Mouse (Mus musculus): ENCODE measurements around the gene Tbxa2r. TPM values are rescaled to one million over a fixed set of nuclear protein-coding genes. Genes with fewer than 3 reads are reported as not detected.
A peak's percentile ranks its signal among the peaks of the same experiment; 100 is the strongest.

The Tbxa2r gene
- polyA plus RNA-seq, 1 experiment from 2014 or later, result 13.6 TPM

DNA sequence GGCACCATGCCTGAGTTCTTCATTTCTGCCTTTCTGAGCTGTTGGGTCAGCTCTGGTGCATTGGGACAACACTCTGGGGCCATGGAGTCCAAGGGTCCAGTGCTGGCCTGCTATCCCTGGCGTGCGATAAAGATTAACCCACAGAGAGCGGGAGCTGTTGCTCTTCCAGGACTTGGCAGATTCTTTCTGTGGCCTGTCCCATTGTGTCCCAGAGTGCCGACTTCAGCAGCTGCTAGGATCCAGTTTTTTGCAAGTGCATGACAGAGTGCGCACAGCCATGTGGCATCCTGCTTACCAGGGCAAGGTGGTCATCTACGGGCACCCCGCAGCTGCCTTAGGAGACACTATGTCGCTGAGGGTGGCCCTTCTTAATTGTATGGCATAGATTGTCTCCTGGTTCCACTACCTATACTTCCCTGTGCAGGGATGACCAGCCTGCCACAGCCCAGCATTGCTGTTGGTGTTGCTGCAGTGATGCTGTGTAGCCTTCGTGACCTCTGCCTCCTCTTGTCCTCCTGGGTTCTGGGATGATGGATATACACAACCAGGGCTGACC lies 28.1 kb upstream of the Tbxa2r start:
- Histone ChIP-seq H3K4me2 (no peak overlapping the region), H3K4me1 (peaks cover 89% of the 10 kb centered on the region), H3K9me3 (no peaks in the 10 kb centered on the region), H3K36me3 (peaks cover 5% of the 10 kb centered on the region; the same call in 1 of the 2 replicates), H3K27ac (replicated peaks) (0 out of 2 replicates have a peak overlapping the region, but pooled peaks have one; percentile 17), H3K27me3 (replicated peaks) (no peaks in the 10 kb centered on the region), H3K9ac (peak overlapping the region; percentile 64), H3K4me3 (no peak overlapping the region)
- 67% methylated on average over 9 of the region's 9 CpGs for WGBS
- no peak for ATAC-seq (ENCODE audit: extremely low read depth, insufficient number of reproducible peaks, low FRiP score, low TSS enrichment)

DNA sequence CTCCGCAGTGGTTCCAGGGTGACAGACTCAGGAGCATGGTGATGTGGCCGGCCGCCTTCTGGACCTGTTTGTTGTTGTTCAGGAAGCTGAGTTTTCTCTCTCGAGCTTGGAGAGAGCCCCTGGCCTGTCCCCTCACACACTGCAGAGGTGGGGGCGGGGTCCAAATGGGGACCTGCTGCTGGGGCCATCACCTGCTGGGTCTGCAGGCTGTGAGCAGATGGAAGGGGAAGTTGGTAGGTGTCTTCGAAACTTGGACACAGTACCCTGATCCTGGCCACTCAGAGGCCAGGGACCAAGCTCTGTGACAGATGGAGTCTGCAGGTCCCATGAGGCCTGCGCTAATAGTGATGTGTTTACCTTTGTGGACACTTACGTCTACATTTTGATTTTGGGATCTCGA lies 27.2 kb upstream of the Tbxa2r start:
- Histone ChIP-seq H3K9me3 (no peaks in the 10 kb centered on the region), H3K4me3 (no peak overlapping the region), H3K4me2 (no peak overlapping the region), H3K27ac (replicated peaks) (peak overlapping the region; percentile 17; the same call in 1 of the 2 replicates), H3K27me3 (replicated peaks) (no peaks in the 10 kb centered on the region), H3K4me1 (peaks cover 82% of the 10 kb centered on the region), H3K36me3 (peaks cover 14% of the 10 kb centered on the region), H3K9ac (peak overlapping the region; percentile 64; the same call in 1 of the 2 replicates)
- 80% methylated on average over 9 of the region's 9 CpGs for WGBS
- ATAC-seq (ENCODE audit: extremely low read depth, insufficient number of reproducible peaks, low FRiP score, low TSS enrichment), result no peak

DNA sequence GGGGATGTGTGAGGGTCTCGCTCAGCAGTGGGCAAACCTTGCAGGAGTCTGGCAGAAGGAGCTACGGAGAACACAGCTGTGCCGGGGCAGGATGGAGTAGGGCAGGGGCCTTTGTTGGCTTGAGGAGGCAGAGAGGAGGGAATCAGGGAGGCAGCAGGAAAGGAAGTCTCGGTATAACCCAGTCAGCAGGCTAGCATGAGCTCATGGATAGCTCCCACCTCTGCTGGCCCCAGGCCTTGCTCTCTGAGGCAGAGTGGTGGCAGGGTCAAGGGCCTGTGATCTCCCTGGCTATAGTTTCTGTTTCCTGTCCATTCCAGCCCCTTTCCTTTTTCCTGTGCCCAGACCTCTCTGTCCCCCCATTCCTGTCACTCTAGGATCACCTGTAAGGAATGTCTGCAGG lies 26.2 kb upstream of the Tbxa2r start:
- Histone ChIP-seq H3K4me3 (peak overlapping the region; percentile 22), H3K4me1 (peaks cover 79% of the 10 kb centered on the region), H3K27me3 (replicated peaks) (no peaks in the 10 kb centered on the region), H3K36me3 (peaks cover 18% of the 10 kb centered on the region), H3K27ac (replicated peaks) (peak overlapping the region; percentile 70), H3K9me3 (no peaks in the 10 kb centered on the region), H3K9ac (peak overlapping the region; percentile 70), H3K4me2 (peak overlapping the region; percentile 49)
- no peak for ATAC-seq (ENCODE audit: extremely low read depth, insufficient number of reproducible peaks, low FRiP score, low TSS enrichment)
- WGBS, result 54% methylated on average over 4 of the region's 4 CpGs

- Histone ChIP-seq H3K4me3 (peak overlapping the region; percentile 22), H3K27me3 (replicated peaks) (no peaks in the 10 kb centered on the region), H3K4me1 (peaks cover 74% of the 10 kb centered on the region), H3K9ac (peak overlapping the region; percentile 70), H3K9me3 (no peaks in the 10 kb centered on the region), H3K4me2 (peak overlapping the region; percentile 49), H3K36me3 (peaks cover 23% of the 10 kb centered on the region), H3K27ac (replicated peaks) (peak overlapping the region; percentile 70)
- WGBS, result 14% methylated on average over 14 of the region's 14 CpGs
- no peak for ATAC-seq (ENCODE audit: extremely low read depth, insufficient number of reproducible peaks, low FRiP score, low TSS enrichment)
Observed at GRCm38 (mm10) chr10:81302781-81303218, 25.7 kb upstream of the Tbxa2r start.

GRCm38 (mm10) chr10:81303258-81303657 lies 25.3 kb upstream of the Tbxa2r start:
- Histone ChIP-seq H3K27me3 (replicated peaks) (no peaks in the 10 kb centered on the region), H3K4me3 (peak overlapping the region; percentile 22), H3K36me3 (peaks cover 28% of the 10 kb centered on the region), H3K4me2 (peak overlapping the region; percentile 49), H3K4me1 (peaks cover 70% of the 10 kb centered on the region), H3K9ac (peak overlapping the region; percentile 70), H3K27ac (replicated peaks) (peak overlapping the region; percentile 70), H3K9me3 (no peaks in the 10 kb centered on the region)
- WGBS, result 54% methylated on average over 10 of the region's 10 CpGs
- no peak for ATAC-seq (ENCODE audit: extremely low read depth, insufficient number of reproducible peaks, low FRiP score, low TSS enrichment)

- Histone ChIP-seq H3K9ac (peak overlapping the region; percentile 70), H3K27ac (replicated peaks) (no peak overlapping the region), H3K4me3 (no peak overlapping the region), H3K4me2 (no peak overlapping the region), H3K27me3 (replicated peaks) (no peaks in the 10 kb centered on the region), H3K9me3 (no peaks in the 10 kb centered on the region), H3K4me1 (peaks cover 65% of the 10 kb centered on the region), H3K36me3 (peaks cover 33% of the 10 kb centered on the region)
- 71% methylated on average over 7 of the region's 7 CpGs for WGBS
- no peak for ATAC-seq (ENCODE audit: extremely low read depth, insufficient number of reproducible peaks, low FRiP score, low TSS enrichment)
Observed at GRCm38 (mm10) chr10:81303761-81304160, 24.8 kb upstream of the Tbxa2r start.

DNA sequence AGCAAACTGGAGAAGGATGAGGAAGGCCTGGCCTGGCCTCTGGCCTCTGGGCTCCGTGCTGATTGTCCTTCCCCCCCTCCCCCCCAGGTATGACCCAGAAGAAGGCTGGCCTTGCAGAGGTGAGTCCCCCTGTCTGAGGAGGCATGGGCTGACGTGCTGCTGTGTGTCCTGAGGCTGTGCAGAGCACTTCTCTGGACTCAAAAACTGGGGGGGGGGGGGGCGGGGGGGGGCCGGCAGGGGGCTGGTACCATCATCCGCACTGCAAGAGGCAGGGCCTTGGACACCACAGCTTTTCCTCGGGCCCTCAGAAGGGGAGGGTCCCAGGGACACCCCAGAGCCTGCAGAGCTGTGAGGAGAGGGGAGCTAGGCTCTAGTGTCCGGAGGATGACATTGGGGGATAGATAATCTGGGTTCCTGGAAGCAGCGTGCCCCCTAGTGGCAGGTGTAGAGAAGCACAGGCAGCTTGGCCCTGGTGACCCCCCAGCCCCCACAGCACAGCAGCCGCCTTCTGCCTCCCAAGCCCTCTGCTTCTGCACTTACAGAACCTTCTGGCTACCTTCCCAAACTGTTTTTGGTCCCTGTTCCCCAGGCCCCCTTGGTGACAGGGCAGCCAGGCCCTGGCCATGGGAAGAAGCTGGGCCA lies 23.8 kb upstream of the Tbxa2r start:
- no peak overlapping the region for H3K27ac ChIP-seq (replicated peaks)
- no peak overlapping the region for H3K9ac ChIP-seq
- no peaks in the 10 kb centered on the region for H3K9me3 ChIP-seq
- peaks cover 55% of the 10 kb centered on the region for H3K4me1 ChIP-seq
- peaks cover 42% of the 10 kb centered on the region for H3K36me3 ChIP-seq
- H3K4me2 ChIP-seq, result no peak overlapping the region
- H3K4me3 ChIP-seq, result no peak overlapping the region
- ATAC-seq (ENCODE audit: extremely low read depth, insufficient number of reproducible peaks, low FRiP score, low TSS enrichment), result no peak
- no peaks in the 10 kb centered on the region for H3K27me3 ChIP-seq (replicated peaks)
- 28% methylated on average over 7 of the region's 9 CpGs for WGBS

DNA sequence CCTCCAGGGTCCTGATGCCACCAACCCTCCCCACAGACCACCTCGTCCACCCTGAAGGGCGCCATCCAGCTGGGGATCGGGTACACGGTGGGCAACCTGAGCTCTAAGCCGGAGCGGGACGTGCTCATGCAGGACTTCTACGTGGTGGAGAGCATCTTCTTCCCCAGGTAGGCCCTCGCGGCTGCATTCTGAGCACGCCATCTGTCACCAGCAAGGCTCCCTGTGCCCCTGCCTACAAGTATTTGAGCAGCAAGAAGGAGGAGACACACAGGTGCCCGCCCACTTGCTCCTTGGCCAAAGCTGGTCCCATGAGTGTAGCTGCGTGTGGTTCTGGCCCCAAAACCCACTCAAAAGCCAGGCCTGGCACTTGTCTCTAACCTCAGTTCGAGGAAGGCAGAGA lies 22.9 kb upstream of the Tbxa2r start:
- peaks cover 52% of the 10 kb centered on the region for H3K36me3 ChIP-seq
- no peaks in the 10 kb centered on the region for H3K27me3 ChIP-seq (replicated peaks)

GRCm38 (mm10) chr10:81306173-81306668 lies 22.3 kb upstream of the Tbxa2r start:
- H3K4me1 ChIP-seq, result peaks cover 40% of the 10 kb centered on the region
- no peaks in the 10 kb centered on the region for H3K27me3 ChIP-seq (replicated peaks)
- H3K27ac ChIP-seq (replicated peaks), result no peak overlapping the region
- H3K36me3 ChIP-seq, result peaks cover 57% of the 10 kb centered on the region
- no peak overlapping the region for H3K4me3 ChIP-seq
- no peaks in the 10 kb centered on the region for H3K9me3 ChIP-seq
- no peak for ATAC-seq (ENCODE audit: extremely low read depth, insufficient number of reproducible peaks, low FRiP score, low TSS enrichment)
- H3K9ac ChIP-seq, result no peak overlapping the region
- 94% methylated on average over 12 of the region's 12 CpGs for WGBS
- no peak overlapping the region for H3K4me2 ChIP-seq

More for the DNA sequence above, 22.9 kb upstream of the Tbxa2r start:
- no peak overlapping the region for H3K27ac ChIP-seq (replicated peaks)
- H3K9ac ChIP-seq, result no peak overlapping the region
- H3K4me1 ChIP-seq, result peaks cover 46% of the 10 kb centered on the region
- ATAC-seq (ENCODE audit: extremely low read depth, insufficient number of reproducible peaks, low FRiP score, low TSS enrichment), result no peak
- 90% methylated on average over 14 of the region's 14 CpGs for WGBS
- H3K4me3 ChIP-seq, result no peak overlapping the region
- H3K4me2 ChIP-seq, result no peak overlapping the region
- no peaks in the 10 kb centered on the region for H3K9me3 ChIP-seq

- WGBS, result 90% methylated on average over 21 of the region's 21 CpGs
- Histone ChIP-seq H3K4me3 (no peak overlapping the region), H3K27me3 (replicated peaks) (no peaks in the 10 kb centered on the region), H3K27ac (replicated peaks) (no peak overlapping the region), H3K9ac (no peak overlapping the region), H3K9me3 (no peaks in the 10 kb centered on the region), H3K4me2 (no peak overlapping the region), H3K36me3 (peaks cover 66% of the 10 kb centered on the region), H3K4me1 (peaks cover 32% of the 10 kb centered on the region)
- ATAC-seq (ENCODE audit: extremely low read depth, insufficient number of reproducible peaks, low FRiP score, low TSS enrichment), result no peak
Observed at GRCm38 (mm10) chr10:81306837-81307682, 21.5 kb upstream of the Tbxa2r start.

DNA sequence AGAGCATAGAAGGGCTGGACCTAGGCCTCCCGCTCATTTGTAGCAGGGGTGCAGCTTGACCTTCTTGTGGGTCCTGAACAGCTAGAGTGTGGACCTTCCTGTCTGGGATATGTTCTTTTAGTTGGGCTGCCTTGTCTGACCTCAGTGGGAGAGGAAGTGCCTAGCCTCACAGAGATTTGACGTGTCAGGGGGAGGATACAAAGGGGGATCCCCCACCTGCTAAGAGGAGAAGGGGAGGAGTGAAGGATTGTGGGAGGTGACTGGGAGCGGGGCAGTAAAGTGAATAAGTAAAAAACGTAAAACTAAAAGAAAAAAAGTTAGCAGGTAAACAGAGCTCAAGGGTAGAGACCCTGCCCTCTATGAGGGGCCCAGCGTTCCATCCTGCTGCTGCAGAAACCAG lies 19.0 kb upstream of the Tbxa2r start:
- H3K4me3 ChIP-seq, result no peak overlapping the region
- H3K27me3 ChIP-seq (replicated peaks), result no peaks in the 10 kb centered on the region
- H3K9ac ChIP-seq, result no peak overlapping the region
- peaks cover 6% of the 10 kb centered on the region for H3K4me1 ChIP-seq
- ATAC-seq (ENCODE audit: extremely low read depth, insufficient number of reproducible peaks, low FRiP score, low TSS enrichment), result no peak
- H3K27ac ChIP-seq (replicated peaks), result no peak overlapping the region
- H3K36me3 ChIP-seq, result peaks cover 91% of the 10 kb centered on the region
- WGBS, result 89% methylated on average over 5 of the region's 5 CpGs
- H3K4me2 ChIP-seq, result no peak overlapping the region
- no peaks in the 10 kb centered on the region for H3K9me3 ChIP-seq

All from heart, embryonic 13.5 days (tissue).